Mouse (Mus musculus) spleen, adult 18-20 months (tissue): Measurements from ENCODE around the gene Cabp1.
"Not testable (repeated sequence)": the region's sequence is repeated elsewhere in the genome, so short reads cannot be mapped to it uniquely, and the experiment has no call there.

Experiments
- DNase-seq, 2 experiments: peaks; one replicate each; pipeline ENCODE4 v3.0.0; 2022; ENCODE audit warnings: mixed read lengths in 2 of 2

Cabp1 gene

GRCm38 (mm10) chr5:115170150-115170549 lies 24.0 kb downstream of the Cabp1 start:
- DNase-seq = no peak

- DNase-seq = no peak
Observed at GRCm38 (mm10) chr5:115168641-115169415, 25.4 kb downstream of the Cabp1 start.

- DNase-seq = peak; percentile 61 to 71
Observed at GRCm38 (mm10) chr5:115167396-115167795, 26.8 kb downstream of the Cabp1 start.

GRCm38 (mm10) chr5:115166815-115167194 lies 27.4 kb downstream of the Cabp1 start:
- DNase-seq = no peak

DNA sequence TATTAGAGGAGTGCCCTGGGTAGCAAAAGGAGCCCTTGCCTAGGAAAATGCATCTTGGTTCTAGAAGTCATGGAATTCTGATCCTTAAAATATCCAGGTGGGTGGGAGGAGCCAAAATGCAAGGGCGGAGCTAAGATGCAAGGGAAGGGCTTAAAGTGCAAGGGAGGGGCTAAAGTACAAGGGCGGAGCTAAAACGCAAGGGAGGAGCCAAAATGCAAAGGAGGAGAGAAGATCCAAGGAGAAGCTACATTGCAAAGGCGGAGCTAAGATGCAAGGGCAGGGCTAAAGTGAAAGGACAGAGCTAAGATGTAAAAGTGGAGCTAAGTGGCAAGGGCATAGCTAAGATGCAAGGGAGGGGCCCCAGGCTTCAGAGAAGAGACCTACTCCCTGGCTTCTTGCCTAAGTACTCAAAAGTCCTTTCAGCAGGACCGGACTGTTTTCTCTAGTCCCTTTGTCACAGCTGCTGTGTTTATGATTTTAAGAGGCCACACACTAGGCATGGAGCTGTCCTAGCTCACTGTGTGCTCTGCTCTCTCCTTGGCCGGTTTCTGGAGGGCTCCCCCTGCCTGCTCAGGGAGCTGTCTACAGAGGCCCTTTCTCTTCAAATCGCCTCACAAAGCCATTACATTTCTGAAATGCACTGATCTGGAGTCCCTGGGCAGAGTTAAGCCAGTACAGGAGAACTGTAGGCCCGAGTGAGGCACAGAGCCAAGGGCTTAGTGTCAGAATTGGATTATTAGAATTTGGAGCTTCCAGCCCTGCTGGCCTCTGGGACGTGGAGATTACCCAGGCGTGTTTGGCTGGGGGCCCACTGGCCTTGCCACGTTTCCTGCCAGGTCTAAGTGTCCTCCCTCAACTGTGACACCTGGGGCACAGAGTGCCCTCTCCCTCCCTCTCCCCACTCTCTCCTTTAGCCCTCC lies 28.0 kb downstream of the Cabp1 start:
- DNase-seq = no peak

DNA sequence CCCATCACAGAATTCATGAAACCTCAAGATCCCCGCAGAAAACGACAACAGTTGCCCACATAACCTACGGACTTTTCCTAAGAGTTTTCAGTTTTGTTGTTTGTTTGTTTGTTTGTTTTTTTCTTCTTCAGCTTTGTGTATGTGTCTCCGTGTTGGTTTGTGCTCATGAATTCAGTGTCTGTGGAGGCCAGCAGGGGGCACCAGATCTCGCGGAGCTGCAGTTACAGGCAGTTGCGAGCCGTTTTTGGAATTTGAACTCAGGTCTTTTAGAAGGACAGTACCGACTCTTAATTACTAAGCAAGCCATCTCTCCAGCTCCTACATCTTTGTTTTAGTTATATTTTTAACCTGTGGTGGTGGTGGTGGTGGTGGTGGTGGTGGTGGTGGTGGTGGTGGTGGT lies 28.8 kb downstream of the Cabp1 start:
- DNase-seq = no peak

DNA sequence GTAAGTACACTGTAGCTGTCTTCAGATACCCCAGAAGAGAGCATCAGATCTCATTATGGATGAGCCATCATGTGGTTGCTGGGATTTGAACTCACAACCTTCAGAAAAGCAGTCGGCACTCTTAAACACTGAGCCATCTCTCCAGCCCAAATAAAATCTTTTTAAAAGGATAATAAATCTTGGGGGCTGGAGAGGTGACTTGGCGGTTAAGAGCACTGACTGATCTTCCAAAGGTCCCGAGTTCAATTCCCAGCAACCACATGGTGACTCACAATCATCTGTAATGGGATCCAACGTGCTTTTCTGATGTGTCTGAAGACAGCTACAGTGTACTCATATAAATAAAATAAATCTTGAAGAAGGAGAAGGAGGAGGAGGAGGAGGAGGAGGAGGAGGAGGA lies 29.7 kb downstream of the Cabp1 start:
- DNase-seq = not testable (repeated sequence)

GRCm38 (mm10) chr5:115163563-115163962 lies 30.6 kb downstream of the Cabp1 start:
- DNase-seq = peak; percentile 46 to 64

GRCm38 (mm10) chr5:115161940-115162279 lies 32.3 kb downstream of the Cabp1 start:
- not testable (repeated sequence) for DNase-seq

- no peak for DNase-seq
Observed at GRCm38 (mm10) chr5:115161064-115161939, 32.9 kb downstream of the Cabp1 start.

- no peak for DNase-seq
Observed at GRCm38 (mm10) chr5:115160655-115161054, 33.5 kb downstream of the Cabp1 start.

GRCm38 (mm10) chr5:115159165-115159564 lies 35.0 kb downstream of the Cabp1 start:
- DNase-seq = no peak

- peak; percentile 95 to 98 for DNase-seq
Observed at GRCm38 (mm10) chr5:115158040-115158983, 35.9 kb downstream of the Cabp1 start, which contains the start of gene Mlec. Mlec (minus strand) TSS chr5:115158179.

- peak in 1 of 2 experiments; percentile 25 for DNase-seq
Observed at GRCm38 (mm10) chr5:115156933-115157589, 37.1 kb downstream of the Cabp1 start.

- no peak for DNase-seq
Observed at GRCm38 (mm10) chr5:115156401-115156800, 37.8 kb downstream of the Cabp1 start.

- peak in 1 of 2 experiments; percentile 30 for DNase-seq
Observed at GRCm38 (mm10) chr5:115155831-115156230, 38.4 kb downstream of the Cabp1 start.

DNA sequence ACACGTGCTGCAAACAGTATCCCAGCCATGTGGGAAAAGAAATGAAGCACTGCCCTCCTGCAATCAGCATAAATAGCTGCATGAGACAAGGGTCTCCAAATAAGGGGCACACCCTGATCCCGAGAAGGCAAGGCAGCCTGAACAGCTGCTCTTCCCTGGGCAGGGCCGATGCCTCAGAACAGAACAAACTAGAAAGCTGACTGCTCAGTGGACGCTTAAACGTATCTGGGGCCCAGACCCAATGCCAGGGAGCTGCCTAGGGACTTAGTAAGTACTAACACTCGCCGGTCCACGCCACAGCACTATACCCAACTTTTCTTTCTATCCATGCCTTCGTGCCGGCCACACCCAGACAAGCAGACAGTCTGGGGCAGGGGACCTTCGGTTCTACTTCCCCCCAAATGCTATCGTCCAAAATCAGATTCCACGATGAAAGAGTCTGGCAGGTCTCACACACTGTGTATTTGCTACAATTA lies 39.0 kb downstream of the Cabp1 start:
- no peak for DNase-seq

DNA sequence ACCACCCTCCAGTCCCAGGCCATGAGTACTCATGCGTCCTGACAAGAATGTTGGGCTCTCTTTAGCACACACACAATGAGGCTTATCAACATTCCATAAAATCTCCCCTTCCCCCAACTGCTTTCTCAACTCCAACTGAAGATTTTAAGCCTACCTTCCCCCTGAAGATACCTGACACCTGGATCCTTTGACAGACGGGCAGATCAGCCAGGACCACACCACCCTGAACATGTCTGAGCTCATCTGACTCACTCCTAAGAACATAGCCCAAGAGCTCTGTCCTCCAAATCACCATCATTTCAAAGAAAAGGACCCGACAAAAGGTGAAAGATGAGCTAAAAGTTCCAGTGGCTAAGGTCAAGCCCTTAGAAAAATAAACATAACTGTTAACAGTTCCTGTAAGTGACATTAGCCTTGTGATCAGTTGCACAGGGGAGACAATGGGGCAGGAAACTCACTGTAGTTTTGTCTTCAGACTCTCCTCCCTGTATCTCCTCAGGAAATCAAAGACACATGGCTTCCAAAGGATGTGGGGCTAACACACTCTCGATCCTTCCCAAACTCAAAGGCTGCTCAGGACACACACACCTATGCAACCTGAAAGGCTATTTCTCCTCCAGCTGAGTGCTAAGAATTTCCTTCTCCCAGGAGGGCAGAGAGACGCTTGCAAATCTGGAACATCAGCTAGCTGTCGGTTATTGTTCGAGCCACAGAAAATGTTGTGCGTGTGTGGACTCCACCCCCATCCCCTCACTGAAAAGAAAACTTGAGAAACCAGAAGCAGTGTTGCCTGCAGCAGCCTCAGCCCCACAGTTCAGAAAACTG lies 41.8 kb downstream of the Cabp1 start:
- DNase-seq = no peak

GRCm38 (mm10) chr5:115151457-115151856 lies 42.7 kb downstream of the Cabp1 start:
- peak; percentile 41 to 43 for DNase-seq

DNA sequence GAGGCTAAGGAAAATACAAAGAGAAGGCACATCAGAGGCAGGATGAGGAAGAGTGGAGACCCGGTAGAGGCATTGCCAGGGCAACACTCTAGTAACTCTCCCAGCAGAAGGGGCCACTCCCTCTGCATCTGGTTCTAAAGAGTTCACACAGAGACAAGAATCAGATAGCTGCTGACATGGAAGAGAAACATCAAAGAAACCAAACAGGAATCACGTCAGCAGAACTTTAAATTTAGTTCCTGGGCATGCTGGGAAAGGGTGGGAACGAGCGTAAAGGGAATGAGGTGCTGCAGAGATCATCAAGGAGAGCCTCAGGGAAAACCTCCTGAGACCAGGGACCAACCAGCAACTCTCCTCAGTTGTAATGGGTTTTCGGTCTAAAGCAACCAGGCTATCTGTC lies 43.2 kb downstream of the Cabp1 start:
- no peak for DNase-seq
